Mouse (Mus musculus) CH12.LX (cell line): ENCODE measurements around the gene Zscan29. TPM values are rescaled to one million over a fixed set of nuclear protein-coding genes. Genes with fewer than 3 reads are reported as not detected.

Experiments
- DNase-seq: peaks from one replicate; pipeline ENCODE4 v3.0.0-alpha.2; 2013; ENCODE audit errors: extremely low read depth
- H3K27ac ChIP-seq: 2 replicates; pipeline ENCODE4 v1.5.1; 2012; ENCODE audit warnings: low read depth, mild to moderate bottlenecking, control low read depth, moderate library complexity; ENCODE audit not compliant: insufficient read depth
- H3K27me3 ChIP-seq: replicated peaks from 2 replicates; pipeline ENCODE3; 2012; ENCODE audit warnings: inconsistent platforms
- H3K36me3 ChIP-seq, 2 experiments: replicated peaks in 1 of 2; 2 replicates each; pipeline versions ENCODE3 to v1.6.1; 2012; ENCODE audit warnings: inconsistent platforms in 1 of 2, low read length in 1 of 2, mild to moderate bottlenecking in 1 of 2, mixed read lengths in 1 of 2, moderate library complexity in 1 of 2; ENCODE audit not compliant: control insufficient read depth in 1 of 2, insufficient read depth in 1 of 2
- H3K4me1 ChIP-seq, 2 experiments: 2 replicates each; pipeline ENCODE4 v1.6.1; 2012; ENCODE audit warnings: inconsistent platforms in 1 of 2, moderate library complexity in 1 of 2; ENCODE audit not compliant: insufficient read depth in 2 of 2, control insufficient read depth in 1 of 2
- H3K4me2 ChIP-seq: 2 replicates; pipeline ENCODE4 v1.6.1; 2012; ENCODE audit warnings: low read depth, mild to moderate bottlenecking, control low read depth; ENCODE audit not compliant: poor library complexity, insufficient read depth, severe bottlenecking
- H3K4me3 ChIP-seq, 3 experiments: fragments of 150-350 bp in 1 of 3; sonication (generic) in 1 of 3; replicated peaks in 1 of 3; 2 replicates each; pipeline versions ENCODE3 to v1.5.1; 2011 to 2012; ENCODE audit warnings: low read depth in 2 of 3, low read length in 2 of 3, mild to moderate bottlenecking in 2 of 3, moderate library complexity in 2 of 3, control low read depth in 1 of 3, improper control_type of control experiment in 1 of 3, inconsistent platforms in 1 of 3, mixed read lengths in 1 of 3; ENCODE audit not compliant: poor library complexity in 1 of 3
- H3K79me2 ChIP-seq: replicated peaks from 2 replicates; pipeline ENCODE4 v1.6.1; 2012; ENCODE audit warnings: mild to moderate bottlenecking, moderate library complexity; ENCODE audit not compliant: control insufficient read depth, poor library complexity, insufficient read depth, severe bottlenecking; ENCODE audit errors: extremely low read depth
- H3K9ac ChIP-seq: 2 replicates; pipeline ENCODE4 v1.6.1; 2012; ENCODE audit warnings: low read depth, mild to moderate bottlenecking, control low read depth, moderate library complexity; ENCODE audit not compliant: insufficient read depth
- H3K9me3 ChIP-seq: replicated peaks from 2 replicates; pipeline ENCODE3; 2012; ENCODE audit warnings: low read length, inconsistent platforms, mixed read lengths
- BHLHE40 ChIP-seq: IDR thresholded peaks from 2 replicates; pipeline ENCODE4 v1.6.1; 2011; ENCODE audit warnings: mild to moderate bottlenecking, low read depth, low read length, improper control_type of control experiment
- CHD1 ChIP-seq: IDR thresholded peaks from 2 replicates; pipeline ENCODE4 v1.6.1; 2012; ENCODE audit warnings: low read depth, low read length, improper control_type of control experiment, inconsistent platforms
- ELF1 ChIP-seq: IDR thresholded peaks from 2 replicates; pipeline ENCODE4 v1.6.1; 2014; ENCODE audit warnings: low read depth, mild to moderate bottlenecking, inconsistent platforms, low read length, improper control_type of control experiment
- ETS1 ChIP-seq: conservative IDR thresholded peaks from 2 replicates; pipeline ENCODE4 v1.6.1; 2012; ENCODE audit warnings: low read depth, mild to moderate bottlenecking, inconsistent platforms, low read length, improper control_type of control experiment, moderate library complexity
- GABPA ChIP-seq: IDR thresholded peaks from 2 replicates; pipeline ENCODE4 v1.6.1; 2012; ENCODE audit warnings: low read depth, low read length, improper control_type of control experiment, inconsistent platforms; ENCODE audit not compliant: insufficient replicate concordance
- HCFC1 ChIP-seq: IDR thresholded peaks from 2 replicates; pipeline ENCODE4 v1.6.1; 2012; ENCODE audit warnings: low read depth, mild to moderate bottlenecking, inconsistent platforms, low read length, improper control_type of control experiment
- JUN ChIP-seq: IDR thresholded peaks from 2 replicates; pipeline ENCODE4 v1.6.1; 2011; ENCODE audit warnings: low read depth, mild to moderate bottlenecking, low read length, improper control_type of control experiment, moderate library complexity; ENCODE audit not compliant: insufficient read depth
- JUND ChIP-seq: conservative IDR thresholded peaks from 2 replicates; pipeline ENCODE4 v1.6.1; 2011; ENCODE audit warnings: low read depth, low read length, improper control_type of control experiment
- MAZ ChIP-seq: IDR thresholded peaks from 2 replicates; pipeline ENCODE4 v1.6.1; 2012; ENCODE audit warnings: low read depth, mild to moderate bottlenecking, inconsistent platforms, low read length, improper control_type of control experiment, moderate library complexity
- MXI1 ChIP-seq: IDR thresholded peaks from 2 replicates; pipeline ENCODE4 v1.6.1; 2011; ENCODE audit warnings: mild to moderate bottlenecking, low read depth, low read length, improper control_type of control experiment
- RAD21 ChIP-seq: IDR thresholded peaks from 2 replicates; pipeline ENCODE4 v1.6.1; 2011; ENCODE audit warnings: low read depth, mild to moderate bottlenecking, low read length, improper control_type of control experiment, moderate library complexity
- SIN3A ChIP-seq: IDR thresholded peaks from 2 replicates; pipeline ENCODE4 v1.6.1; 2012; ENCODE audit warnings: low read length, improper control_type of control experiment, inconsistent platforms
- USF1 ChIP-seq: IDR thresholded peaks from 2 replicates; pipeline ENCODE4 v1.6.1; 2014; ENCODE audit warnings: low read depth, mild to moderate bottlenecking, inconsistent platforms, low read length, improper control_type of control experiment
- ZC3H11A ChIP-seq: IDR thresholded peaks from 2 replicates; pipeline ENCODE4 v1.6.1; 2012; ENCODE audit warnings: low read depth, mild to moderate bottlenecking, inconsistent platforms, low read length, improper control_type of control experiment
- ZKSCAN1 ChIP-seq: IDR thresholded peaks from 2 replicates; pipeline ENCODE4 v1.6.1; 2012; ENCODE audit warnings: low read depth, inconsistent platforms, low read length, improper control_type of control experiment, borderline replicate concordance
- ZMIZ1 ChIP-seq: IDR thresholded peaks from 2 replicates; pipeline ENCODE4 v1.6.1; 2012; ENCODE audit warnings: low read depth, mild to moderate bottlenecking, inconsistent platforms, low read length, improper control_type of control experiment
- dilution Hi-C: fragments of 300-500 bp; cut with MboI; formaldehyde crosslinking; loops from 2 replicates; pipeline ENCODE4 v1.14.3; 2020; ENCODE audit warnings: low sequenced_read_pairs; ENCODE audit not compliant: extremely low pct_unique_long_range_greater_than_20kb, extremely low pct_ligation_motif_present
- in situ Hi-C: fragments of 300-500 bp; cut with MboI; formaldehyde crosslinking; loops from 3 replicates; pipeline ENCODE4 v1.14.3; 2019; ENCODE audit warnings: low sequenced_read_pairs, low pct_ligation_motif_present, low pct_unique_long_range_greater_than_20kb, mixed read lengths
- polyA plus RNA-seq: library from polyadenylated mRNA; unstranded; fragments of >175 nt; gene quantifications from 2 replicates; pipeline ENCODE4 v1.2.1, GENCODE M21; 2012; ENCODE audit warnings: low read depth; ENCODE audit not compliant: insufficient read length
- total RNA-seq, 2 experiments: library from RNA; depleted of rRNA; stranded (reverse); fragments of 300-350 nt in 1 of 2; fragments of >200 nt in 1 of 2; gene quantifications; 2 replicates each; pipeline ENCODE4 v1.2.3; 2012 to 2014

The Zscan29 gene
- total and polyA plus RNA-seq, 3 experiments = 4.9 to 7.3 (median 6.8) TPM

DNA sequence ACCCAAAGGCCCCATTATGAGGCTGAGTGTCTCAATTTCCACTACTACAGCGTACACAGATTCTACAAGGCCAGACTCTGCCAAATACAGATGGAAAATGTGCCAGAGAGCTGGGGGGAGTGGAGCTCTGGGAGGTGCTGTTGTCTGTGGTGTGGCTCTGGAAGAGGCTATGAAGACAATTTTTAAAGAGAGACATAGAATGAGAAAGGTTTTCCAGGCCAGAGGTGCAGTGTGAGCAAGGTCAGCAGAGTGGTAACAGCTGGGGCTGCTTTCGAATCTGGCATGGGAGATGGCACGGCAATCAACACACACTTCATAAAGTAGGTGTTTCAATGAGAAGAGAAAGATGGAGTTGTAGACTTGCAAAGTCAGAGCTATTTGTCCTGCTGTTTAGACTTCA is 51.7 kb downstream of the Zscan29 start:
- Histone ChIP-seq H3K27me3 (peaks cover 14% of the 10 kb centered on the region), H3K79me2 (no peaks in the 10 kb centered on the region), H3K4me3 (no peak overlapping the region), H3K9me3 (no peaks in the 10 kb centered on the region), H3K4me1 (no peaks in the 10 kb centered on the region), H3K9ac (no peak overlapping the region), H3K27ac (no peak overlapping the region), H3K4me2 (no peak overlapping the region), H3K36me3 (no peaks in the 10 kb centered on the region)
- in situ Hi-C loops (loop anchor here (25.0 kb wide), 1 partner anchor 657 kb away; the partner anchor contains the start of gene Capn3), dilution Hi-C loops (no loop called here)
- DNase-seq = no peak
- TF ChIP-seq ETS1 (no peak), SIN3A (no peak), MXI1 (no peak), BHLHE40 (no peak), ZC3H11A (no peak), RAD21 (no peak), GABPA (no peak), ZMIZ1 (no peak), USF1 (no peak), ELF1 (no peak), JUND (no peak), JUN (no peak), CHD1 (no peak), MAZ (no peak)

DNA sequence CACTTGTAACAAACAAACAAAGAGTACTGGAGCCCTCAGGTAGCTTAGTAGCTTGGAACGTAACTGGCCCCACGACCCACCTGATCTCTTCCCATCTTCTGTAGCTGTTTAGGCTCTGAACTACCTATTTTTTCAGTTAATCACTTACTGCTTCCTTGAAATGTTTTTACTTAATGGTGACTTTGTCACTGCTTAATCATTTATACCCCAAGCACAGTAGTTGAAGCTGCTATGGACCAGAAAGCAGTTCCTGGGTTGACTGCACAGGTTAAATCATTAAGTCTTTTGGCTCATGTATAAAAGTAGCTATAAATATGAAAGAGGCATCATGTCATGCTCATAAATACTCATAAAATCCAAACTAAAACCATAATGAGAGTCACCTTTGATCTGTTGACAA is 55.5 kb downstream of the Zscan29 start:
- Histone ChIP-seq H3K9me3 (no peaks in the 10 kb centered on the region), H3K27ac (no peak overlapping the region), H3K4me3 (no peak overlapping the region), H3K36me3 (no peaks in the 10 kb centered on the region), H3K79me2 (no peaks in the 10 kb centered on the region), H3K4me1 (no peaks in the 10 kb centered on the region), H3K9ac (no peak overlapping the region), H3K4me2 (no peak overlapping the region), H3K27me3 (peaks cover 26% of the 10 kb centered on the region)
- no peak for TF ChIP-seq HCFC1
- TF ChIP-seq ZKSCAN1 = no peak
- no peak for TF ChIP-seq RAD21
- dilution Hi-C loops = no loop called here
- DNase-seq = no peak
- in situ Hi-C loops = loop anchor here (25.0 kb wide), 1 partner anchor 653 kb away; the partner anchor contains the start of gene Capn3
